Mouse (Mus musculus) right cerebral cortex, postnatal 10 days (tissue): ENCODE data around the gene Ttll5.

Experiments
- DNase-seq, 2 experiments: peaks; one replicate each; pipeline ENCODE4 v3.0.0; 2021; ENCODE audit warnings: low spot score in 2 of 2

Ttll5 gene

DNA sequence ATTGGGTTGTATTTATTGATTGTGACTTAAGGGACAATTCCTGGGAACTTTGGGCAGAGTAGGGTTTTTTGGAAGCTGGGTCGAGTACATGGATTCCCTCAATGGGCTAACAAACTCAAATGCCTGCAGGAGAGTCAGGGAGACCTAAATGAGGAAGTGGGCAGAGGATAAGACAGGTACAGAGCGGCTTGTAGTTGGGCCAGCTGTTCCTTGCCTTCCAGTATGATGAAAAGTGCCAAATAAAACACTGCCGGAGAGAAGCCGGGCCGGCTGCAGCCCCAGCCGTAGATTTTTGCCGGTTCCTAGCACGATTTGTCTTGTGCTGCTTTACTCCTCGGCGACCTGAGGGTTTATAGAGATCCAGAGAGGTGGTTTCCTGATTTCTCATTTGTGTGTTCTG, 104.1 kb downstream of the Ttll5 start:
- no peak for DNase-seq

DNA sequence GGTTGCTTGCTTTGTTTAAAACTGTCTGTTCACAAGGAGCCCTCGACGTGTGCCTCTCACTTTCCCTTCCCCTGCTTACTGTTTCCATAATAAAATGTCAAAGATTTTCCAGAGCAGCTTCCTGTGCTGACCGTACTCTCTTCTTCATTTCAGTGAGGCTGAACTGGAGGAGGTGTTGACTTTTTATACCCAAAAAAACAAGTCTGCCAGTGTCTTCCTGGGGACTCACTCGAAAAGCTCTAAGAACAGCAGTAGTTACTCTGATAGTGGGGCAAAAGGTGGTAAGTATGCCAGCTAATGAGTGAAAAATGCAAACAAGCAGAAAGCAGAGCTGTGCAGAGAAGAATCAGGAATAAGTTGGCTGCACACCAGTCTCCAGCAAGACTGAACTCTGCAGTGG, 105.3 kb downstream of the Ttll5 start:
- no peak for DNase-seq

- no peak for DNase-seq
These were observed 106.3 kb downstream of the Ttll5 start for GRCm38 (mm10) chr12:85930713-85931112.

- DNase-seq = no peak
These were observed 108.8 kb downstream of the Ttll5 start for GRCm38 (mm10) chr12:85933241-85933640.

DNA sequence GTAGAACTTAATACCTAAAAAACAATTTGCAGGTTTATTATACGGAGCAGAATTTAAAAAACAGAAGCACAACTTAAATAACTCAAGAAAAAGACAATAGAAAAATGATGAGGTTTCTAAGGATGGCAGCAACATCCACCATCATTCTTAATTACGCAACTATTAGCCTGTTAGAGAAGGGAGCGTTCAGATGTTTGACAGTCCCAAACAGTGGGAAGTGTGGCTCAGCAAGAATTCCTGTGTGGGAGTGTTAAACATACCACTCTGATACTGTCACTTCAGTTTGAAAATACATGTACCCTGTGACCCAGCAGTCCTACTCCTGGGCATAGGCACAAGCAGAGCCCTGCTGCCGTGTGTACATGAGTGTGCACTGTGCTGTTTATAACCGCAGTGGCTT, 112.9 kb downstream of the Ttll5 start:
- no peak for DNase-seq

DNA sequence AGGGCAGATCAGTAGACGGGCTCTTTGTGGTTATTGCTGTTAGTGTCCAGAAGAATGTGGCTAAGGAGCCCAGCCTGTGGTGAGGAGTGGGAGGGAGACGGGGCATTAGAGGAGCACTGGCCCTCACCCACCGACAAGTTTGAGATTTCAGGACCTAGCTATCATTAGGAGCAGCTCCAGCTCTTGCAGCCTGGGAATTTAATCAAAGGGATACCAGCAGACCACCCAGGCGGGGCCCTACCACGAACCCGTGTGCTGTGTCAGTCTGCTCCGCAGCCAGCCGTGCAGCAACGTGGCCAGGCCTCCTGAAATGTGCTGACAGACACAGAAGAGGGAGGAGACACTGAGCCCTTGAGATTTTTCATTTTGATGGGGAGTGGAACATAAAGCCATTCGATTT, 119.0 kb downstream of the Ttll5 start:
- DNase-seq = no peak

DNA sequence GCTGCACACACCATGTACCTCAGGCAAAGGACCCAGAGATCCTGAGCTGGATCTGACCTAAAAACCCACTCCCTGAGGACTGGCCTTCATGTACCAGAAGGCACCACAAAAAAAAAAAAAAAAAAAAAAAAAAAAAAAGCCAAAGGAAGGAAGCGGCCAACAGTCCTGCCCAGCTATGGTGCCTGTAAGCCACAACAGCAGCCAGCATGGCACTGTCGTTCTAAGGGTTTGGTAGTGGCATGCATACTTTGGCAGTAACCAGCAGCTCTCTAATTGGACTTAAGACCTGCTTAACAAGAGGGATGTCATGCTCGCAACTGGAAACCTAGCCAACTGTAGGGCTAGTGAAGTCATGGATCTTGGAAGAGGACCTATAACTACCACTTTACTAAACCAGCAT, 120.0 kb downstream of the Ttll5 start:
- no peak for DNase-seq

GRCm38 (mm10) chr12:85947161-85947560, 122.7 kb downstream of the Ttll5 start:
- DNase-seq = no peak

DNA sequence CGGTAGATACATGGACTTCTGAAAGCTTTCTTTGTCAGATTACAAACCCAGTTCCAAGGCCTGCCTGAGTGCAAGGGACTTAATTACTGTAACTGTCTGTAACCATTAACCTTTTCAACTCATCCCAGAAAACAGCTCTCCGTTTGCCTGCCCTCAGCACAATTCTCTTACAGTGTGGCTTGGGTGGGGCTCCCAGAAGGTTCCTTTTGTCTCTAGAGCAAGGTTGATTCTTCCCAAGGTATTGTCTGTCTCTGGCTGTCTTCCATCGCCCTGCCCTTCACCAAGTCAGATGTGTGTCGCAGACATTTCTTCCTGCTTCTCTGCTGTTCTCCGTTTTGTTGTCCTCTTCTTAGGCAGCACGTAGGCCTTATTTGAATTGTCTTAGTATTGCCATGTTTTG, 125.2 kb downstream of the Ttll5 start:
- no peak for DNase-seq

- no peak for DNase-seq
These were observed 125.9 kb downstream of the Ttll5 start for GRCm38 (mm10) chr12:85950371-85950770.

- DNase-seq = no peak
These were observed 126.6 kb downstream of the Ttll5 start for GRCm38 (mm10) chr12:85951036-85951435.

DNA sequence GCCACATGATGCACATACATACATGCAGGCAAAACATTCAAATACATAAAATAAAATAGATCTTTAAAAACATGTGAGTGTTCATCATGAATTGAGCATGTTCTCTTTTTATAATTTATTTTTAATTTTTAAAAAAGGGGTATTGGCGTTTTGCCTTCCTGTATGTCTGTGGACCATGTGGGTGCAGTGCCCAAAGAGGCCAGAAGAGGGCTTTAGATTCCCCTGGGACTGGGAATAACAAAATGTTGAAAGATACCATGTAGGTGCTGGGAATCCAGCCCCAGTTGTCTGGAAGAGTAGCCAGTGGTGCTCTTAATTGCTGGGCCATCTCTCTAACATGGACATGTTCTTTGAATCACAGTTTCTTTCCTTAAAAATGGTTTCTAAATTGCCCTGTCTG, 127.4 kb downstream of the Ttll5 start:
- no peak for DNase-seq

- peak in 1 of 2 experiments; percentile 53 for DNase-seq
These were observed 127.9 kb downstream of the Ttll5 start for GRCm38 (mm10) chr12:85952349-85952748.

DNA sequence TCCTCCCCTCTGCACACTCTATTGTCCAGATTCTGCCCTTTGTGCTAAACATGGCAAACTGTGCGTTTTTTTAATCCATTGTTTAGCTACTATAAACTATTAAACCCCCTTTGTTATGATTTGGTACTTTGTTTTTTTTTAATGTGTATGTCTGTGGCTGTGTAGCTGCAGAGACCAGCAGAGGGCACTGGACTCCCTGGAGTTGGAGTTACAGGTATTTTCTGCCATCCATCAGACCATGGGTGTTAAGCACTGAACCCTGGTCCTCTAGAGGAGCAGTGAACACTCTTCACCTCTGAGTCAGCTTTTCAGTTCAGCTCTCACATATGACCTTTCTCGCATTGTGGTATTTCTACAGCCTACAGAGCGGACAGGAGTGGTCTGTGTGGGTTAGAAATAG, 129.7 kb downstream of the Ttll5 start:
- DNase-seq = no peak

GRCm38 (mm10) chr12:85955062-85955461, 130.6 kb downstream of the Ttll5 start:
- no peak for DNase-seq

DNA sequence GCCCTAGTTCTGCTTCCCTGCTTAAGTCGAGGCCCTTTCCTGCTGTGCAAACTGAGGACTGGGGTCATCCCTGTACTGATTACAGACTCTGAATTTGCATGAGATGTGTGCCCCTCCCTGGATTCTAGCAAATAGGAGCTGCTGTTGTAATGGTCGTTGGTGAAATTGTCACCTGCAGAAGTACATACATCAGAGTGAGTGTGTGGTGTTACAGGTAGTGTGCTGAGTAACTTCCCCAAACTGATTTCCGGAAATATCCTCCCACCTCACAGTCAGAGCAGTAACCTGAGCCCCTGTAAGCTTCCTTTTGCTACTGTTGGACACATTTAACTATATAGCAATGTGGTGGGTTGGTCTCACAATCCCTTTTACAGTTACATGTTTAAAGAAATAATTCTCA, 131.2 kb downstream of the Ttll5 start:
- no peak for DNase-seq

- DNase-seq = peak; percentile 71 to 77
These were observed 131.8 kb downstream of the Ttll5 start for GRCm38 (mm10) chr12:85956251-85956650.

DNA sequence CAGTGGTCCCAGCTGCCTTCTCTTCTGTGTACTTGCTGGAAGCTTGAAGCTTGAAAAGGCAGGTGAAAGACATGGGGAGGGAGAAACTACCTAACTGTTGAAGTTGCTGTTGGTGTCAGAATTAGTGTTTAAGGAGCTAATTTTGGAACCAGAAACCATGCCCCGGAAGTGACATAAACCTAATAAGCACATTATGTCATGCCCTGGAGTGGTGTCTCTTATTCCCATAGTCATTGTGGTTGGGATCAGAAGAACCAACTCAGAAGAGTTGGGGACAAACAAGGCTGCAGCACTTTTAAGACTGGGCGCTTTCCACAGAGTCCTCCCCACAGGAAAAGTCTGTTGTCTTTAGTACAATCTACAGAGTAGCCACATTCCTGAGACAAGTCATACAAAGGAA, 134.0 kb downstream of the Ttll5 start:
- no peak for DNase-seq

GRCm38 (mm10) chr12:85959822-85960501, 135.5 kb downstream of the Ttll5 start:
- DNase-seq = no peak

GRCm38 (mm10) chr12:85960699-85961098, 136.2 kb downstream of the Ttll5 start:
- DNase-seq = no peak

GRCm38 (mm10) chr12:85963160-85963559, 138.7 kb downstream of the Ttll5 start:
- DNase-seq = no peak

DNA sequence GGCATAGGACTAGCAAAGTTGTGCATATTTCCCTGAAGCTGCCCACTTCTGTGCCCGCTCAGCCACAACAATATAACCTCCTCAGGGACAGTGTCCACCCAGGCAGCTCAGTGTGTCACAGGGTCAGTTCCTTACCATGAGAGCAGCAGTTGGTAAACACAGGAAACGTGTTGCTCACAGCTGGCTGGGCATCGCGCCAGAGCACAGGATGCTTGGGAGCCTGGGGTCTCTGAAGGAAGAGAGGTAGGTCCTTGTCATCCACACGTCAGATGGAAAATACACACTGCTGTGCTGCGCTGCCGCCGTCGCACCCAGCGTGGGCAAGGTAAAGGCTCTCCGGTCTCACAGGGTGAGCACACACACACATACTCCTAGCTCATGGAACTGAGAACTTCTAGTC, 139.2 kb downstream of the Ttll5 start:
- DNase-seq = no peak

DNA sequence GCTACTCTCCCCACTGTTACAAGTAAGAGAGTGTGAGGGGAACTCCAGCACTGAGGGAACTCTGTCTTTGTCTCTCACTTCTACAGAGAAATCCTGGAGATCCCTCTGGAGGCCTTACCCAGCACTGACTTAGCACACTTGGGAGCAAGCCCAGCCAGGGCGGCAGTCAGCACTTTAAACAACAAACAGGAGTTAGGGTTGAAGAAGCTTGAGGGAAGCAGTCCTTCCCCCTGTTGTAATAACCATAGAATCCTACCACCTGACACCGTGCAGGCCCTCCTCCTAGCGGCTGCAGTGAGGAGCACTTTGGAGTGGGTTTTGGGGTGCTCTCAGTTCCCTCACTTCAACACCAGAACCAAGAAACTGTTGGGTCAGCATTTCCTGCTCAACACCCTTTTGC, 140.0 kb downstream of the Ttll5 start:
- DNase-seq = no peak

- no peak for DNase-seq
These were observed 143.4 kb downstream of the Ttll5 start for GRCm38 (mm10) chr12:85967812-85968211.
